Mouse (Mus musculus) embryonic fibroblast, embryonic 13.5 days (primary cell): ENCODE data around the gene Ccdc153.

Experiments used
- CTCF ChIP-seq: IDR thresholded peaks from 2 replicates; pipeline ENCODE4 v1.5.1; 2011; ENCODE audit warnings: mild to moderate bottlenecking, control low read depth, low read length, moderate library complexity, borderline replicate concordance; ENCODE audit not compliant: insufficient read depth
- POLR2A ChIP-seq: IDR thresholded peaks from 2 replicates; pipeline ENCODE4 v1.6.1; 2011; ENCODE audit warnings: low read depth, mild to moderate bottlenecking, control low read depth, low read length, moderate library complexity

- TF ChIP-seq POLR2A, result no peak
- TF ChIP-seq CTCF, result no peak
Observed at GRCm38 (mm10) chr9:44236601-44237000, 3.9 kb upstream of the Ccdc153 start.
